Mouse (Mus musculus) intestine, embryonic 16.5 days (tissue): ENCODE data around the gene Six6. TPM values are rescaled to one million over a fixed set of nuclear protein-coding genes. Genes with fewer than 3 reads are reported as not detected.

Source experiments
- ATAC-seq: fragments of 200-750 bp; cut with Nextera tagmentation; 2 replicates; pipeline ENCODE4 v1.8.0; 2017; ENCODE audit warnings: moderate TSS enrichment, moderate library complexity
- H3K27ac ChIP-seq: fragments of 300-500 bp; sonication (generic); 2 replicates; pipeline ENCODE4 v1.5.1; 2014; ENCODE audit warnings: mild to moderate bottlenecking, low read length
- H3K27me3 ChIP-seq: fragments of 300-500 bp; sonication (generic); replicated peaks from 2 replicates; pipeline ENCODE4 v1.6.1; 2014; ENCODE audit warnings: low read length, control low read depth, mixed read lengths; ENCODE audit not compliant: control insufficient read depth, insufficient read depth
- H3K36me3 ChIP-seq: fragments of 300-500 bp; sonication (generic); 2 replicates; pipeline ENCODE4 v1.6.1; 2014; ENCODE audit warnings: low read length, control low read depth; ENCODE audit not compliant: control insufficient read depth, insufficient read depth
- H3K4me1 ChIP-seq: fragments of 300-500 bp; sonication (generic); 2 replicates; pipeline ENCODE4 v1.6.1; 2014; ENCODE audit warnings: low read length, control low read depth, mixed read lengths; ENCODE audit not compliant: control insufficient read depth, insufficient read depth
- H3K4me2 ChIP-seq: fragments of 300-500 bp; sonication (generic); 2 replicates; pipeline ENCODE4 v1.6.1; 2014; ENCODE audit warnings: low read depth, low read length, control low read depth
- H3K4me3 ChIP-seq: fragments of 300-500 bp; sonication (generic); 2 replicates; pipeline ENCODE4 v1.5.1; 2014; ENCODE audit warnings: mild to moderate bottlenecking, low read length
- H3K9ac ChIP-seq: fragments of 300-500 bp; sonication (generic); 2 replicates; pipeline ENCODE4 v1.6.1; 2014; ENCODE audit warnings: low read depth, low read length
- H3K9me3 ChIP-seq: fragments of 300-500 bp; sonication (generic); 2 replicates; pipeline ENCODE4 v1.6.1; 2016; ENCODE audit warnings: low read length, control low read depth; ENCODE audit not compliant: control insufficient read depth
- WGBS: fragments of 180-500 bp; shearing (Covaris S2); extraction: QIAGEN DNeasy Blood & Tissue Kit; methylation state at CpG from one replicate; pipeline ENCODE4 v1.1.7; 2014; 5-methylcytosine and 5-hydroxymethylcytosine counted together
- polyA plus RNA-seq: library from polyadenylated mRNA; unstranded; fragments of >200 nt; fragmentation: Nextera tagmentation; extraction: Ambion mirVana; gene quantifications from 2 replicates; pipeline ENCODE4 v1.2.1, GENCODE M21; 2015

Gene Six6
- polyA plus RNA-seq, 1 experiment from 2014 or later: not detected

DNA sequence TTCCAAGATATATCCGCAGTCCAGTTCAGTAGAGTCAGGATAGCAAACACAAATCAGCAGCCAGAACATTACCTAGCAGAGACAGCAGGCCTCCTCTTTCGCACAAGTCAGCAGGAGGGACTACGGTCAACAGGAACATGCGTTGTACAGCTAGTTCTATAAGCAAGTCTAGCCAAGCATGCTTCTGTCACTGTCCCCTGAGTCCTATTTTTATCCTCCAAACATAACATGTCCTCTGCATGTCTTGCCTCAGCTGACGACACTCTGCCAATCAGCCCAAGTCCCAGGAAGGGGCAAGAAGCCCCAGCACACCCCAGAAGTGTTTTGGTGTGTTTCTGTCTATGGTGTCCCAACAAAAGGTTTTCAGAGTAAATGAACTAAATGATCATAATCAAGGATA, 14.2 kb downstream of the Six6 start:
- peaks cover 6% of the 10 kb centered on the region for H3K27me3 ChIP-seq
- H3K4me1 ChIP-seq: no peaks in the 10 kb centered on the region
- no peaks in the 10 kb centered on the region for H3K9me3 ChIP-seq
- 80% methylated on average over 5 of the region's 5 CpGs for WGBS
- ATAC-seq: no peak
- no peak overlapping the region for H3K4me3 ChIP-seq
- H3K36me3 ChIP-seq: no peaks in the 10 kb centered on the region
- no peak overlapping the region for H3K9ac ChIP-seq
- H3K4me2 ChIP-seq: no peak overlapping the region
- no peak overlapping the region for H3K27ac ChIP-seq

DNA sequence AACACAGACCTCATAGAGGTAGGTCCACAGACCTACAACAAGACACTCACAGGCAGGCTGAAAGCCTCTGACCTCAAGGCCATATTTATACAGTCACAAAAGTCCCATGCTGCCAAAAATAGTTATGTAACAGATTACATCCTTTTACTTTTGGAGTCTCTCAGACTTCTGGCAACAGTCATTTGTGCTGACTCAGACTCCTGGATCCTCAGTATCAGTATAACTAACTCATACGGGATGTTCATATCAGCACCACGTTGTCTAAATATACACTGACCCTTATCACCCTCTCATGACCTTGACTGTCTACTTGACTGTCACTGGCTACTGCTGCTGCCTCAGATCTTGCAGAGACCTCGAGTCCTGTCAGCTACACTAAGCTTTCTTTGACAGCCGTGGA, 15.2 kb downstream of the Six6 start:
- Histone ChIP-seq H3K4me3 (no peak overlapping the region), H3K36me3 (no peaks in the 10 kb centered on the region), H3K4me1 (no peaks in the 10 kb centered on the region), H3K27me3 (no peaks in the 10 kb centered on the region; the same call in 1 of the 2 replicates), H3K4me2 (no peak overlapping the region), H3K9me3 (no peaks in the 10 kb centered on the region), H3K9ac (no peak overlapping the region), H3K27ac (no peak overlapping the region)
- no peak for ATAC-seq
- 40% methylated on average over 4 of the region's 4 CpGs for WGBS

DNA sequence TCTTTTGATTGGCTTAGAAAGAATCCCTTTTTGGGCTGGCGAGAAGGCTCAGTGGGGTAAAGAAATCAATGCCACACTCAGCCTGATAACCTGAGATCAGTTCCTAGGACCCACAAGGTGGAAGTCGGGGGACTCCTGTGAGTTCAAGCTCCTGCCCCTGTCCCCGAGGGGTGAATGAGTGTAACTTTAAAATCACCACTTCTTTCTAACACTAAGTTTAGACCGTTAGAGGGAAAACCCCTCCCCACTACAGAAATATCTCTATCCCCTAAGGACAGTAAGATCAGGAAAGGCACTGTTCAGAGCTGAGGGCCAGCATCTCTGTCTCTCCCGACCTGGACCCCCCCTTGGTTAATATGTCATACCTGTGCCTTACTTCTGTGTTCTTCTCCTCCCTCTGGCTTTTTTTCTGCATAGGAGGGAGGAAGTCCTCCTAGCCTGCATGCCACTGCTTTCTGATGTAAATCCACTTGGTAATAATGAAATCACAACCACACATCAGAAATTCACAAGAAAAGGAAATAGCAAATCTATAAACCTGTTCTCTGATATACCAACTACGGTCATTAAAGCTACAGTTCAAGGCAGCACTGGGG, 18.2 kb downstream of the Six6 start:
- no peak for ATAC-seq
- 69% methylated on average over 6 of the region's 6 CpGs for WGBS
- no peak overlapping the region for H3K9ac ChIP-seq

DNA sequence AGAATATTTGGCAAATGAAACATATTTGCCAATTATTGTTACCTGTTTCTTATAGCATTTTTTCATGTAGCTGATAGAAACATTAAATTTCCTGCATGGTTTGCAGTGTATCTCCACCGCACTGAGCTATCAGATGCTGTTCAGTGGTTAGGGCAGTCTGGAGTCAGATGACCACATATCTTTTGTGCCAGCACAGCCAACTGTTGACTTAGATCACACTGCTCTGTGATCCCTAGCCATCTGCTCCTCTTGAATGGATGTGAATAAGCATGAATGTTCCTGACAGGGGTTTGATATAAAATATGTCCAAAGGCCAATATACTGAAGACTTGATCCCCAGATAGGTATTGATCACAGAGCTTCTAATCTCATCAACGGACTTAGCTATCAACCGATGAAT, 18.8 kb downstream of the Six6 start:
- no peaks in the 10 kb centered on the region for H3K4me1 ChIP-seq
- no peak overlapping the region for H3K9ac ChIP-seq
- WGBS: 94% methylated on average over 3 of the region's 3 CpGs
- H3K27me3 ChIP-seq: no peaks in the 10 kb centered on the region
- H3K4me2 ChIP-seq: no peak overlapping the region
- H3K27ac ChIP-seq: no peak overlapping the region
- no peaks in the 10 kb centered on the region for H3K9me3 ChIP-seq
- ATAC-seq: no peak
- no peaks in the 10 kb centered on the region for H3K36me3 ChIP-seq
- H3K4me3 ChIP-seq: no peak overlapping the region

More for the DNA sequence above, 18.2 kb downstream of the Six6 start:
- Histone ChIP-seq H3K4me3 (no peak overlapping the region), H3K27me3 (no peaks in the 10 kb centered on the region), H3K36me3 (no peaks in the 10 kb centered on the region), H3K27ac (no peak overlapping the region), H3K4me1 (no peaks in the 10 kb centered on the region), H3K9me3 (no peaks in the 10 kb centered on the region), H3K4me2 (no peak overlapping the region)

DNA sequence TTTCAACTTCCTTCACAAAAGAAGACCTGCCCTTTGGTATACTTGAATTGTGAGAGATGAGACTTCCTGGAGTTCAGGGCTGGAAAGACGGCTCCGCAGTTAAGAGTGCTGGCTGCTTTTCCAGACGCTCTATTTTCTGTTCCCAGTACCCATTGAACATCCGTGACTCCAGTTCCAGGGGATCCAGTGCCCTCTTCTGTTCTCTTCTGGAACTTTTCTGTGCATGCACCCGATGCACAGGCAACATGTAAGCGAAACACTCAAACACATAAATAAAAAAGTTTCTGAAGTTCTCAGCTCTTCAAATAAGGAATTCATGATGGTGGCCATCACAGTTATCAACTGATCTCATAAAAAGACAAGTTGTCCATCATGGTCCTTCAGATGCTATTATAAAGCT, 23.1 kb downstream of the Six6 start:
- Histone ChIP-seq H3K4me3 (no peak overlapping the region), H3K9me3 (no peaks in the 10 kb centered on the region), H3K4me2 (no peak overlapping the region), H3K27me3 (no peaks in the 10 kb centered on the region), H3K9ac (no peak overlapping the region), H3K4me1 (no peaks in the 10 kb centered on the region), H3K27ac (no peak overlapping the region), H3K36me3 (no peaks in the 10 kb centered on the region)
- no peak for ATAC-seq
- 61% methylated on average over 6 of the region's 6 CpGs for WGBS

DNA sequence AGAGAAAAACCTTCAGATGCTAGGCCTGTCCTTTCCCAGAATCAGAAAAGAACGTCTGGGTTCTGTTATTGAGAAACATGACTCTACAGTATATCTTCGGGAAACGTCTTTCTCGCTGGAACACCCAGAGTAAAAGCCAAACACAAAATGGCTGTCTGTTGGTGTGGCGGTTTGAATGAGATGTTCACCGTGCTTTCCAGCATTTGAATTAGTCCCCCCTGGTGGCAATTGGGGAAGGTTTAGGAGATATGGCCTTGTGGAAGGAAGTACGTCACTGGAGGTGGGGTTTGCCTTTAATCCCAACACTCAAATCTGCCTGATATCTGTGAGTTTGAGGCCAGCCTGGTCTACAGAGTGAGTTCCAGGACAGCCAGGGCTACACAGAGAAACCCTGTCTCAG, 27.8 kb downstream of the Six6 start:
- Histone ChIP-seq H3K4me1 (no peaks in the 10 kb centered on the region), H3K9ac (no peak overlapping the region), H3K27me3 (no peaks in the 10 kb centered on the region), H3K36me3 (no peaks in the 10 kb centered on the region), H3K27ac (no peak overlapping the region), H3K9me3 (no peaks in the 10 kb centered on the region), H3K4me3 (no peak overlapping the region), H3K4me2 (no peak overlapping the region)
- no peak for ATAC-seq
- 78% methylated on average over 7 of the region's 7 CpGs for WGBS

DNA sequence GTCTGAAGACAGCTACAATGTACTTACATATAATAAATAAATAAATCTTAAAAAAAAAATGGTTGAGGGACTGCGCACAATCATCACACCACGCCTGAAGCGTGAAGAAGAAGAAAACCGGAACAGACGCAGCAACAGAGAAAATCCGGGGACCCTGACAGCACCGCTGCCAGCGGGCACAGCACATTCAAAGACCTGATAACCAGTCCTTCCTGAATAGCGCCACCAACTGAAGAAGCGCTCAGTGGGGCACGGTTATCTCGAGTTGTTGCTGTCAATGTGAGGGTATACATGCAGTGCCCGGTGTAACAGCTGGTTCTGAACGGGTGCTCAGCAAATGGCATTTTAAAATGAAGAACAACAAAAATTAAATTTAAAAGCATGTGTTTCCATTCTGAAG, 30.9 kb downstream of the Six6 start:
- no peaks in the 10 kb centered on the region for H3K9me3 ChIP-seq
- H3K27me3 ChIP-seq: no peaks in the 10 kb centered on the region
- WGBS: 69% methylated on average over 14 of the region's 14 CpGs
- H3K36me3 ChIP-seq: no peaks in the 10 kb centered on the region
- no peak overlapping the region for H3K9ac ChIP-seq
- ATAC-seq: no peak
- H3K4me1 ChIP-seq: no peaks in the 10 kb centered on the region
- no peak overlapping the region for H3K27ac ChIP-seq
- H3K4me3 ChIP-seq: no peak overlapping the region
- H3K4me2 ChIP-seq: no peak overlapping the region

DNA sequence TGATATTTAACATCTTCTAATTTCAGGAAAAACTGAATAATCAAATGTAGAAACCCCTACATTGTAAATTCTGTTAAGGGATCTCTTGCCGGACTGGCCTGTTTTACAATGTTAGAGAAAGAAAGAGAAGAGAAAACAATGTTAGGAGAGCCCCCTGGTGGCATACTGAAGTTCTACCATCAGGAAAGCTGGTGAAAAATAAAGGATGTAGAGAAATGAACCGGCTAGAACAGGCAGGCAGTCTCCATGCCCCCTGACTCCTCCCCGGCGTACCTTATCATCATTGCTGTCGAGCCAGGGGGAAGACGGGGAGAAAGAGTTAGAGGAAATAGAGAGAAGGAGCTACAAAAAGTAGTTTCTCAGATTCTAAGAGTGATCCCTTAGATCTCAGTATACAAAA, 33.5 kb downstream of the Six6 start:
- Histone ChIP-seq H3K27me3 (no peaks in the 10 kb centered on the region), H3K4me3 (no peak overlapping the region), H3K4me1 (peaks cover 3% of the 10 kb centered on the region; the same call in 1 of the 2 replicates), H3K36me3 (no peaks in the 10 kb centered on the region), H3K27ac (no peak overlapping the region), H3K9ac (no peak overlapping the region), H3K9me3 (no peaks in the 10 kb centered on the region), H3K4me2 (no peak overlapping the region)
- ATAC-seq: no peak
- 6% methylated on average over 6 of the region's 6 CpGs for WGBS

DNA sequence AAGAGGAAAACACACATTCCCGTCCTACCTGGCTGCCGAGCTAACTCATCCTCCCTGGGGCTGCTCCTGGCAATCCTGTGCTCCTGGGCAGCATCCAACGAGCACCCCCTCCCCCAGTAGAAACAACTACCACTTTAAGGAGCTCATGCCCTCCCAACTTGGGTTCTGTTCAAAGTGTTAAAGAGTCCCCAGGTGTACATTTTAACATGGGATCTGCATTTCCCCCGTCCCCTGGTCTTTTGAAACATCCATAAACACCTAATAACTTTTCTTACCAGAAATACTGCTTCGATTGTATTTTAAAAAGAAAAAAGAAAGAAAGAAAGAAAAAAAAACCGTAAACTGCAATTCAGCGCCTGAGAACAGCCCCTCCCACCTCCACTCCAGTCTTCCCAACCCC, 36.5 kb downstream of the Six6 start:
- H3K27ac ChIP-seq: no peak overlapping the region

DNA sequence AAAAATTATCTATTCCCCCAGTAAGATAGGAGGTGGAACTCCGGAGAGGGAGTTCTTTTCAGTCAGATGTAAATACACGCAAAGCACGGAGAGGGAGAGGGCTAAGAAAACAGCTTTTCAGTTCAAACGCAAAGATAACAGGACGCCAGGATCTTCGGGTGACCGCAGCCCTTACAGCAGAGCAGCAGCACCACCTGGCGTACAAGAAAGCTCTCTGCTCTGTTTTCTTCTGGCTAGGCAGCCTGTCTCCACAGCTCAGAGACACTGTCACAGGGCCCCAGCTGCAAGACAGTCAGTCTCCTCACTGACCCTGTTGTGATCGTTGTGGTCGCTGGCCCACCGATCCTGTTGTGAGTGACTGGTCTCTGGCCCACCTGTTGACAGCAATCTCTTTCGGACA, 37.0 kb downstream of the Six6 start:
- Histone ChIP-seq H3K27ac (no peak overlapping the region), H3K4me2 (peak overlapping the region; percentile 51), H3K4me3 (peak overlapping the region; percentile 26; the same call in 1 of the 2 replicates), H3K4me1 (peaks cover 3% of the 10 kb centered on the region; the same call in 1 of the 2 replicates), H3K27me3 (no peaks in the 10 kb centered on the region), H3K9me3 (no peaks in the 10 kb centered on the region), H3K9ac (no peak overlapping the region), H3K36me3 (no peaks in the 10 kb centered on the region)
- 3% methylated on average over 12 of the region's 12 CpGs for WGBS
- ATAC-seq: peak; percentile 78; the same call in 1 of the 2 replicates

More for the DNA sequence above, 36.5 kb downstream of the Six6 start:
- WGBS: 10% methylated on average over 7 of the region's 7 CpGs
- Histone ChIP-seq H3K9me3 (no peaks in the 10 kb centered on the region), H3K27me3 (no peaks in the 10 kb centered on the region), H3K4me3 (peak overlapping the region; percentile 26), H3K4me2 (peak overlapping the region; percentile 51), H3K36me3 (no peaks in the 10 kb centered on the region), H3K4me1 (peaks cover 3% of the 10 kb centered on the region; the same call in 1 of the 2 replicates), H3K9ac (peak overlapping the region; percentile 37; the same call in 1 of the 2 replicates)
- ATAC-seq: no peak
